Mouse (Mus musculus) liver, embryonic 13.5 days (tissue): ENCODE data around the gene Sarnp. TPM values are rescaled to one million over a fixed set of nuclear protein-coding genes. Genes with fewer than 3 reads are reported as not detected.

ENCODE experiments used
- ATAC-seq: fragments of 200-750 bp; cut with Nextera tagmentation; 2 replicates; pipeline ENCODE4 v1.8.0; 2017; ENCODE audit warnings: low read depth, mild to moderate bottlenecking, moderate number of reproducible peaks, moderate library complexity
- DNase-seq: peaks from one replicate; pipeline ENCODE4 v3.0.0; 2022
- H3K27ac ChIP-seq: fragments of 300-500 bp; sonication (generic); 2 replicates; pipeline ENCODE4 v1.5.1; 2015; ENCODE audit warnings: moderate library complexity, mild to moderate bottlenecking, inconsistent platforms
- H3K27me3 ChIP-seq: fragments of 300-500 bp; sonication (generic); 2 replicates; pipeline ENCODE4 v1.6.1; 2015; ENCODE audit warnings: mild to moderate bottlenecking, inconsistent platforms
- H3K36me3 ChIP-seq: fragments of 300-500 bp; sonication (generic); 2 replicates; pipeline ENCODE4 v1.6.1; 2015; ENCODE audit warnings: mild to moderate bottlenecking, inconsistent platforms
- H3K4me1 ChIP-seq: fragments of 300-500 bp; sonication (generic); replicated peaks from 2 replicates; pipeline ENCODE4 v1.6.1; 2015; ENCODE audit warnings: inconsistent platforms
- H3K4me2 ChIP-seq: fragments of 300-500 bp; sonication (generic); 2 replicates; pipeline ENCODE4 v1.6.1; 2015; ENCODE audit warnings: inconsistent platforms, mild to moderate bottlenecking, moderate library complexity
- H3K4me3 ChIP-seq: fragments of 300-500 bp; sonication (generic); replicated peaks from 2 replicates; pipeline ENCODE4 v1.5.1; 2015; ENCODE audit warnings: mild to moderate bottlenecking, inconsistent platforms
- H3K9ac ChIP-seq: fragments of 300-500 bp; sonication (generic); 2 replicates; pipeline ENCODE4 v1.6.1; 2015; ENCODE audit warnings: mild to moderate bottlenecking, inconsistent platforms
- H3K9me3 ChIP-seq: fragments of 300-500 bp; sonication (generic); replicated peaks from 2 replicates; pipeline ENCODE4 v1.6.1; 2016; ENCODE audit warnings: inconsistent platforms
- WGBS: fragments of 180-500 bp; shearing (Covaris S2); methylation state at CpG from one replicate; pipeline ENCODE4 v1.1.7; 2015; ENCODE audit not compliant: insufficient replicate concordance; 5-methylcytosine and 5-hydroxymethylcytosine counted together
- polyA plus RNA-seq: library from polyadenylated mRNA; unstranded; fragments of >200 nt; fragmentation: Nextera tagmentation; extraction: Ambion mirVana; gene quantifications from 2 replicates; pipeline ENCODE4 v1.2.1, GENCODE M21; 2015

Gene Sarnp
- 147 and 176 TPM in 2 replicates for polyA plus RNA-seq

- no peaks in the 10 kb centered on the region for H3K9me3 ChIP-seq
- H3K27ac ChIP-seq = no peak within 1 kb of the TSS
- no peak within 1 kb of the TSS for H3K4me2 ChIP-seq
- no peak within 1 kb of the TSS for H3K9ac ChIP-seq
- no peak within 1 kb of the TSS for H3K4me3 ChIP-seq
- H3K4me1 ChIP-seq = peaks cover 16% of the 10 kb centered on the region
- no peaks in the 10 kb centered on the region for H3K27me3 ChIP-seq
- DNase-seq (no peak), ATAC-seq (no peak)
- WGBS = 84% methylated on average over 13 of the region's 13 CpGs
- peaks cover 65% of the 10 kb centered on the region for H3K36me3 ChIP-seq
Measured at GRCm38 (mm10) chr10:128817033-128817432, at the start of gene Sarnp. Gene Sarnp (plus strand): TSS chr10:128817333.

GRCm38 (mm10) chr10:128772895-128773294 is 44.2 kb upstream of the Sarnp start:
- no peaks in the 10 kb centered on the region for H3K36me3 ChIP-seq
- ATAC-seq (no peak), DNase-seq (no peak)
- H3K9me3 ChIP-seq = no peaks in the 10 kb centered on the region
- WGBS = 45% methylated on average over 2 of the region's 2 CpGs
- H3K27me3 ChIP-seq = no peaks in the 10 kb centered on the region
- no peak overlapping the region for H3K4me2 ChIP-seq
- no peak overlapping the region for H3K27ac ChIP-seq
- no peak overlapping the region for H3K9ac ChIP-seq
- H3K4me3 ChIP-seq = no peak overlapping the region
- H3K4me1 ChIP-seq = peaks cover 7% of the 10 kb centered on the region

- H3K4me3 ChIP-seq = no peak overlapping the region
- no peak overlapping the region for H3K9ac ChIP-seq
- 22% methylated on average over 5 of the region's 5 CpGs for WGBS
- ATAC-seq = no peak
- H3K4me1 ChIP-seq = peaks cover 7% of the 10 kb centered on the region
- H3K9me3 ChIP-seq = no peaks in the 10 kb centered on the region
- no peak for DNase-seq
- H3K27ac ChIP-seq = no peak overlapping the region
- no peaks in the 10 kb centered on the region for H3K27me3 ChIP-seq
- no peak overlapping the region for H3K4me2 ChIP-seq
- H3K36me3 ChIP-seq = no peaks in the 10 kb centered on the region
Measured at GRCm38 (mm10) chr10:128773685-128774084, 43.4 kb upstream of the Sarnp start.

GRCm38 (mm10) chr10:128778441-128778840 is 38.7 kb upstream of the Sarnp start:
- no peaks in the 10 kb centered on the region for H3K27me3 ChIP-seq
- no peak for DNase-seq
- H3K27ac ChIP-seq = peak overlapping the region; percentile 64; the same call in 1 of the 2 replicates
- no peak overlapping the region for H3K4me2 ChIP-seq
- H3K36me3 ChIP-seq = no peaks in the 10 kb centered on the region
- H3K9me3 ChIP-seq = 0 out of 2 replicates have a peak, but pooled peaks cover 4% of the 10 kb centered on the region
- H3K9ac ChIP-seq = no peak overlapping the region
- H3K4me3 ChIP-seq = no peak overlapping the region
- no peak for ATAC-seq
- H3K4me1 ChIP-seq = peaks cover 12% of the 10 kb centered on the region
- WGBS = 71% methylated on average over 2 of the region's 2 CpGs

- Histone ChIP-seq H3K4me3 (no peak overlapping the region), H3K36me3 (no peaks in the 10 kb centered on the region), H3K4me1 (peaks cover 9% of the 10 kb centered on the region), H3K27ac (peak overlapping the region; percentile 64), H3K4me2 (no peak overlapping the region; the same call in 1 of the 2 replicates), H3K9ac (no peak overlapping the region), H3K9me3 (peaks cover 10% of the 10 kb centered on the region; the same call in 1 of the 2 replicates), H3K27me3 (no peaks in the 10 kb centered on the region)
- ATAC-seq (peak; percentile 60), DNase-seq (no peak)
- WGBS = 21% methylated on average over 8 of the region's 8 CpGs
Measured at GRCm38 (mm10) chr10:128779011-128779795, 37.9 kb upstream of the Sarnp start.

GRCm38 (mm10) chr10:128780200-128780599 is 36.9 kb upstream of the Sarnp start:
- Histone ChIP-seq H3K27me3 (no peaks in the 10 kb centered on the region), H3K27ac (no peak overlapping the region; the same call in 1 of the 2 replicates), H3K4me1 (peaks cover 9% of the 10 kb centered on the region), H3K4me3 (no peak overlapping the region), H3K9ac (no peak overlapping the region), H3K4me2 (no peak overlapping the region), H3K36me3 (no peaks in the 10 kb centered on the region), H3K9me3 (peaks cover 11% of the 10 kb centered on the region; the same call in 1 of the 2 replicates)
- ATAC-seq = no peak
- no peak for DNase-seq
- 23% methylated on average over 1 of the region's 1 CpGs for WGBS

- H3K9me3 ChIP-seq = no peaks in the 10 kb centered on the region
- H3K9ac ChIP-seq = peak within 1 kb of the TSS; percentile 43; the same call in 1 of the 2 replicates
- peak; percentile 63 for ATAC-seq
- peak within 1 kb of the TSS; percentile 41 for H3K4me3 ChIP-seq
- 56% methylated on average over 7 of the region's 7 CpGs for WGBS
- H3K4me2 ChIP-seq = peak within 1 kb of the TSS; percentile 42
- no peaks in the 10 kb centered on the region for H3K27me3 ChIP-seq
- DNase-seq = no peak
- H3K27ac ChIP-seq = peak within 1 kb of the TSS; percentile 62
- no peaks in the 10 kb centered on the region for H3K36me3 ChIP-seq
- H3K4me1 ChIP-seq = 0 out of 2 replicates have a peak, but pooled peaks cover 5% of the 10 kb centered on the region
Measured at GRCm38 (mm10) chr10:128790398-128791124, 26.6 kb upstream of the Sarnp start, which contains the start of gene Mmp19. Gene Mmp19 (plus strand): TSS chr10:128790910.

- no peak overlapping the region for H3K27ac ChIP-seq
- 0 out of 2 replicates have a peak, but pooled peaks cover 5% of the 10 kb centered on the region for H3K4me1 ChIP-seq
- no peak overlapping the region for H3K4me2 ChIP-seq
- H3K36me3 ChIP-seq = no peaks in the 10 kb centered on the region
- H3K4me3 ChIP-seq = no peak overlapping the region
- DNase-seq (no peak), ATAC-seq (no peak)
- no peaks in the 10 kb centered on the region for H3K27me3 ChIP-seq
- H3K9me3 ChIP-seq = no peaks in the 10 kb centered on the region
- H3K9ac ChIP-seq = no peak overlapping the region
Measured at GRCm38 (mm10) chr10:128792041-128792440, 25.1 kb upstream of the Sarnp start.

GRCm38 (mm10) chr10:128793258-128793657 is 23.9 kb upstream of the Sarnp start:
- H3K36me3 ChIP-seq = peaks cover 5% of the 10 kb centered on the region; the same call in 1 of the 2 replicates
- ATAC-seq = no peak
- no peak for DNase-seq
- H3K27me3 ChIP-seq = no peaks in the 10 kb centered on the region
- H3K4me3 ChIP-seq = no peak overlapping the region
- H3K9ac ChIP-seq = no peak overlapping the region
- H3K9me3 ChIP-seq = no peaks in the 10 kb centered on the region
- no peak overlapping the region for H3K4me2 ChIP-seq
- WGBS = 75% methylated on average over 1 of the region's 1 CpGs
- 0 out of 2 replicates have a peak, but pooled peaks cover 5% of the 10 kb centered on the region for H3K4me1 ChIP-seq
- H3K27ac ChIP-seq = no peak overlapping the region

GRCm38 (mm10) chr10:128794391-128794790 is 22.7 kb upstream of the Sarnp start:
- Histone ChIP-seq H3K36me3 (peaks cover 9% of the 10 kb centered on the region; the same call in 1 of the 2 replicates), H3K4me3 (no peak overlapping the region), H3K4me1 (0 out of 2 replicates have a peak, but pooled peaks cover 5% of the 10 kb centered on the region), H3K9ac (no peak overlapping the region), H3K9me3 (no peaks in the 10 kb centered on the region), H3K27me3 (no peaks in the 10 kb centered on the region), H3K27ac (no peak overlapping the region), H3K4me2 (no peak overlapping the region)
- ATAC-seq = no peak
- no peak for DNase-seq
- 57% methylated on average over 5 of the region's 5 CpGs for WGBS

GRCm38 (mm10) chr10:128795581-128795980 is 21.6 kb upstream of the Sarnp start:
- Histone ChIP-seq H3K4me3 (no peak overlapping the region), H3K4me2 (no peak overlapping the region), H3K9ac (no peak overlapping the region), H3K4me1 (0 out of 2 replicates have a peak, but pooled peaks cover 5% of the 10 kb centered on the region), H3K9me3 (no peaks in the 10 kb centered on the region), H3K36me3 (peaks cover 9% of the 10 kb centered on the region; the same call in 1 of the 2 replicates), H3K27me3 (no peaks in the 10 kb centered on the region), H3K27ac (no peak overlapping the region)
- DNase-seq (no peak), ATAC-seq (no peak)
- WGBS = 91% methylated on average over 3 of the region's 3 CpGs
